Mouse (Mus musculus): ENCODE results near the gene Bcas1. TPM values are rescaled to one million over a fixed set of nuclear protein-coding genes. Genes with fewer than 3 reads are reported as not detected.

Gene Bcas1
- 7.4 and 8.4 TPM in 2 replicates for polyA plus RNA-seq (2015; fragmentation: Nextera tagmentation; extraction: Ambion mirVana)

GRCm38 (mm10) chr2:170427704-170428103 lies at the start of gene Bcas1:
Gene Bcas1 (minus strand): TSS chr2:170427845.
- Histone ChIP-seq H3K9me3 (replicated peaks; ENCODE audit: control insufficient read depth, low read length) (no peaks in the 10 kb centered on the region), H3K9ac (ENCODE audit: low read depth, low read length) (no peak within 1 kb of the TSS), H3K36me3 (ENCODE audit: control insufficient read depth, insufficient read depth) (no peaks in the 10 kb centered on the region), H3K4me1 (ENCODE audit: control insufficient read depth, low read depth, low read length) (no peaks in the 10 kb centered on the region), H3K4me2 (ENCODE audit: low read depth, low read length) (peak within 1 kb of the TSS; percentile 15; the same call in 1 of the 2 replicates), H3K27me3 (ENCODE audit: control insufficient read depth, insufficient read depth, low read depth, low read length) (no peaks in the 10 kb centered on the region), H3K4me3 (ENCODE audit: low read depth, low read length) (peak within 1 kb of the TSS; percentile 18; the same call in 1 of the 2 replicates), H3K27ac (ENCODE audit: low read length) (peak within 1 kb of the TSS; percentile 42; the same call in 1 of the 2 replicates)
- ATAC-seq (ENCODE audit: low read depth): peak; percentile 80
- 72% methylated on average over 8 of the region's 8 CpGs for WGBS (ENCODE audit: insufficient replicate concordance)

- no peak overlapping the region for H3K9ac ChIP-seq (ENCODE audit: low read depth, low read length)
- H3K4me1 ChIP-seq (ENCODE audit: control insufficient read depth, low read depth, low read length): no peaks in the 10 kb centered on the region
- H3K36me3 ChIP-seq (ENCODE audit: control insufficient read depth, insufficient read depth): no peaks in the 10 kb centered on the region
- no peak overlapping the region for H3K4me3 ChIP-seq (ENCODE audit: low read depth, low read length)
- no peak overlapping the region for H3K4me2 ChIP-seq (ENCODE audit: low read depth, low read length)
- H3K9me3 ChIP-seq (replicated peaks; ENCODE audit: control insufficient read depth, low read length): no peaks in the 10 kb centered on the region
- no peak for ATAC-seq (ENCODE audit: low read depth)
- no peak overlapping the region for H3K27ac ChIP-seq (ENCODE audit: low read length)
- H3K27me3 ChIP-seq (ENCODE audit: control insufficient read depth, insufficient read depth, low read depth, low read length): no peaks in the 10 kb centered on the region
- WGBS (ENCODE audit: insufficient replicate concordance): 74% methylated on average over 8 of the region's 8 CpGs
These were observed 49.0 kb upstream of the Bcas1 start for GRCm38 (mm10) chr2:170476643-170477042.

GRCm38 (mm10) chr2:170476215-170476614 lies 48.6 kb upstream of the Bcas1 start:
- H3K9ac ChIP-seq (ENCODE audit: low read depth, low read length): no peak overlapping the region
- WGBS (ENCODE audit: insufficient replicate concordance): 58% methylated on average over 11 of the region's 11 CpGs
- no peaks in the 10 kb centered on the region for H3K36me3 ChIP-seq (ENCODE audit: control insufficient read depth, insufficient read depth)
- no peak overlapping the region for H3K4me3 ChIP-seq (ENCODE audit: low read depth, low read length)
- H3K4me2 ChIP-seq (ENCODE audit: low read depth, low read length): no peak overlapping the region
- no peak overlapping the region for H3K27ac ChIP-seq (ENCODE audit: low read length)
- no peak for ATAC-seq (ENCODE audit: low read depth)
- no peaks in the 10 kb centered on the region for H3K4me1 ChIP-seq (ENCODE audit: control insufficient read depth, low read depth, low read length)
- no peaks in the 10 kb centered on the region for H3K9me3 ChIP-seq (replicated peaks; ENCODE audit: control insufficient read depth, low read length)
- H3K27me3 ChIP-seq (ENCODE audit: control insufficient read depth, insufficient read depth, low read depth, low read length): no peaks in the 10 kb centered on the region

GRCm38 (mm10) chr2:170475164-170475563 lies 47.5 kb upstream of the Bcas1 start:
- Histone ChIP-seq H3K27me3 (ENCODE audit: control insufficient read depth, insufficient read depth, low read depth, low read length) (no peaks in the 10 kb centered on the region), H3K4me3 (ENCODE audit: low read depth, low read length) (no peak overlapping the region), H3K9ac (ENCODE audit: low read depth, low read length) (no peak overlapping the region), H3K27ac (ENCODE audit: low read length) (no peak overlapping the region), H3K4me1 (ENCODE audit: control insufficient read depth, low read depth, low read length) (no peaks in the 10 kb centered on the region), H3K36me3 (ENCODE audit: control insufficient read depth, insufficient read depth) (no peaks in the 10 kb centered on the region), H3K4me2 (ENCODE audit: low read depth, low read length) (no peak overlapping the region), H3K9me3 (replicated peaks; ENCODE audit: control insufficient read depth, low read length) (no peaks in the 10 kb centered on the region)
- 65% methylated on average over 3 of the region's 3 CpGs for WGBS (ENCODE audit: insufficient replicate concordance)
- ATAC-seq (ENCODE audit: low read depth): no peak

- no peak overlapping the region for H3K4me3 ChIP-seq (ENCODE audit: low read depth, low read length)
- no peak for ATAC-seq (ENCODE audit: low read depth)
These were observed 46.5 kb upstream of the Bcas1 start for GRCm38 (mm10) chr2:170474125-170474524.

GRCm38 (mm10) chr2:170470591-170470990 lies 42.9 kb upstream of the Bcas1 start:
- Histone ChIP-seq H3K36me3 (ENCODE audit: control insufficient read depth, insufficient read depth) (no peaks in the 10 kb centered on the region), H3K9me3 (replicated peaks; ENCODE audit: control insufficient read depth, low read length) (no peaks in the 10 kb centered on the region), H3K4me1 (ENCODE audit: control insufficient read depth, low read depth, low read length) (no peaks in the 10 kb centered on the region), H3K4me3 (ENCODE audit: low read depth, low read length) (no peak overlapping the region), H3K4me2 (ENCODE audit: low read depth, low read length) (no peak overlapping the region), H3K9ac (ENCODE audit: low read depth, low read length) (no peak overlapping the region), H3K27ac (ENCODE audit: low read length) (no peak overlapping the region), H3K27me3 (ENCODE audit: control insufficient read depth, insufficient read depth, low read depth, low read length) (no peaks in the 10 kb centered on the region)
- WGBS (ENCODE audit: insufficient replicate concordance): 41% methylated on average over 5 of the region's 5 CpGs
- no peak for ATAC-seq (ENCODE audit: low read depth)

More at GRCm38 (mm10) chr2:170474125-170474524, 46.5 kb upstream of the Bcas1 start:
- Histone ChIP-seq H3K9ac (ENCODE audit: low read depth, low read length) (no peak overlapping the region), H3K4me1 (ENCODE audit: control insufficient read depth, low read depth, low read length) (no peaks in the 10 kb centered on the region), H3K27ac (ENCODE audit: low read length) (no peak overlapping the region), H3K4me2 (ENCODE audit: low read depth, low read length) (no peak overlapping the region), H3K36me3 (ENCODE audit: control insufficient read depth, insufficient read depth) (no peaks in the 10 kb centered on the region), H3K27me3 (ENCODE audit: control insufficient read depth, insufficient read depth, low read depth, low read length) (no peaks in the 10 kb centered on the region), H3K9me3 (replicated peaks; ENCODE audit: control insufficient read depth, low read length) (no peaks in the 10 kb centered on the region)
- 75% methylated on average over 5 of the region's 5 CpGs for WGBS (ENCODE audit: insufficient replicate concordance)

- Histone ChIP-seq H3K4me3 (ENCODE audit: low read depth, low read length) (no peak overlapping the region), H3K36me3 (ENCODE audit: control insufficient read depth, insufficient read depth) (no peaks in the 10 kb centered on the region), H3K9ac (ENCODE audit: low read depth, low read length) (no peak overlapping the region), H3K4me2 (ENCODE audit: low read depth, low read length) (no peak overlapping the region), H3K27ac (ENCODE audit: low read length) (no peak overlapping the region), H3K27me3 (ENCODE audit: control insufficient read depth, insufficient read depth, low read depth, low read length) (no peaks in the 10 kb centered on the region), H3K9me3 (replicated peaks; ENCODE audit: control insufficient read depth, low read length) (no peaks in the 10 kb centered on the region), H3K4me1 (ENCODE audit: control insufficient read depth, low read depth, low read length) (no peaks in the 10 kb centered on the region)
- ATAC-seq (ENCODE audit: low read depth): no peak
- WGBS (ENCODE audit: insufficient replicate concordance): 6% methylated on average over 10 of the region's 10 CpGs
These were observed 42.1 kb upstream of the Bcas1 start for GRCm38 (mm10) chr2:170469616-170470308.

GRCm38 (mm10) chr2:170468009-170468408 lies 40.4 kb upstream of the Bcas1 start:
- Histone ChIP-seq H3K4me3 (ENCODE audit: low read depth, low read length) (no peak overlapping the region), H3K4me2 (ENCODE audit: low read depth, low read length) (no peak overlapping the region), H3K36me3 (ENCODE audit: control insufficient read depth, insufficient read depth) (no peaks in the 10 kb centered on the region), H3K9me3 (replicated peaks; ENCODE audit: control insufficient read depth, low read length) (no peaks in the 10 kb centered on the region), H3K9ac (ENCODE audit: low read depth, low read length) (no peak overlapping the region), H3K27ac (ENCODE audit: low read length) (no peak overlapping the region), H3K27me3 (ENCODE audit: control insufficient read depth, insufficient read depth, low read depth, low read length) (no peaks in the 10 kb centered on the region), H3K4me1 (ENCODE audit: control insufficient read depth, low read depth, low read length) (no peaks in the 10 kb centered on the region)
- no peak for ATAC-seq (ENCODE audit: low read depth)

GRCm38 (mm10) chr2:170464817-170465216 lies 37.2 kb upstream of the Bcas1 start:
- 45% methylated on average over 4 of the region's 4 CpGs for WGBS (ENCODE audit: insufficient replicate concordance)
- ATAC-seq (ENCODE audit: low read depth): no peak
- H3K9me3 ChIP-seq (replicated peaks; ENCODE audit: control insufficient read depth, low read length): no peaks in the 10 kb centered on the region

More at GRCm38 (mm10) chr2:170464817-170465216, 37.2 kb upstream of the Bcas1 start:
- no peaks in the 10 kb centered on the region for H3K27me3 ChIP-seq (ENCODE audit: control insufficient read depth, insufficient read depth, low read depth, low read length)
- no peak overlapping the region for H3K4me3 ChIP-seq (ENCODE audit: low read depth, low read length)
- no peaks in the 10 kb centered on the region for H3K4me1 ChIP-seq (ENCODE audit: control insufficient read depth, low read depth, low read length)
- no peaks in the 10 kb centered on the region for H3K36me3 ChIP-seq (ENCODE audit: control insufficient read depth, insufficient read depth)
- no peak overlapping the region for H3K27ac ChIP-seq (ENCODE audit: low read length)
- H3K4me2 ChIP-seq (ENCODE audit: low read depth, low read length): no peak overlapping the region
- no peak overlapping the region for H3K9ac ChIP-seq (ENCODE audit: low read depth, low read length)

Measured in liver, embryonic 16.5 days (tissue).